ENCODE assay signal across 11 mouse cellular contexts in the genomic region with DNA sequence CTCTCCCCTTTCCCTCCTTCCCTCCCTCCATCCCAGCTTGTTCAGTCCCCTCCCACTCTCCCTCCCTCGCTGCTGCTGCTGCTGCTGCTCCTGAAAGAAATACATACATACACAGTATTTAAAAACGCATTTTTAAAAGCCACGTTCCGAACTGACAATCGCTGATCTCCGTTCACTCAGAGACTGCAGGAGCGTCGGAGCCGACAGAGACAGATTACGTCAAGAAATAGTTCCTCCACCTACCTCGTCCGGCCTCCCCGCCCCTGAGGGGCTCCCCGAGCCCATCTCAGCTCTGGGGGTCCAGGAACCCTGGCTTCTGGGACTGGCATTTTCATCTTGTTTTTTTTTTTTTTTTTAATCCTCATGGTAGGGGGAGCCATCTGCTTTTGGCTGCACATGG. TPM values are rescaled to one million over a fixed set of nuclear protein-coding genes. Genes with fewer than 3 reads are reported as not detected.
A peak's percentile ranks its signal among the peaks of the same experiment; 100 is the strongest.
DNase-seq lines count a peak whose midpoint lies in the region; ATAC-seq and TF ChIP-seq lines count a peak whose summit lies in the region.
"Had no signal": no experiment of that assay in that cellular context is flagged by ENCODE, and none has a peak within 500 bp of the region (broad histone marks: within the 10 kb centered on the region; RNA-seq: fewer than 3 reads in every experiment).

No protein-coding gene starts in this region.

- no peak for DNase-seq in liver, embryonic 11.5 days (ENCODE audit: low spot score)
- no peak for DNase-seq in liver, postnatal 0 days
- no peak for DNase-seq in hindbrain, postnatal 0 days (ENCODE audit: low spot score)
- no peak for DNase-seq in spleen, postnatal 36 days (ENCODE audit: low spot score in 2 of 2)
- no peak for DNase-seq in right cerebral cortex, postnatal 25 days
- DNase-seq in right cerebral cortex, adult 18-20 months = no peak
- DNase-seq: lung, postnatal 10 days had no signal

- no peak for TF ChIP-seq EP300 in liver, postnatal 0 days (IDR thresholded peaks at IDR 0.05; ENCODE audit: low read depth)

- H3K27me3 ChIP-seq in liver, embryonic 11.5 days (replicated peaks; ENCODE audit: control insufficient read depth, insufficient read depth, low read length) = peaks cover 100% of the 10 kb centered on the region
- H3K27me3 ChIP-seq in liver, postnatal 0 days (ENCODE audit: insufficient read depth, low read length) = peaks cover 98% of the 10 kb centered on the region
- H3K27me3 ChIP-seq in embryonic facial prominence, embryonic 13.5 days = peaks cover 100% of the 10 kb centered on the region
- peaks cover 83% of the 10 kb centered on the region for H3K27me3 ChIP-seq in hindbrain, postnatal 0 days (ENCODE audit: insufficient read depth, low read length)
- no peaks in the 10 kb centered on the region for H3K27me3 ChIP-seq in neural tube, embryonic 14.5 days (ENCODE audit: control insufficient read depth, insufficient read depth, low read length)

- H3K4me2 ChIP-seq in liver, embryonic 11.5 days = peak overlapping the region; percentile 57
- no peak overlapping the region for H3K4me2 ChIP-seq in liver, postnatal 0 days (ENCODE audit: low read depth, low read length)
- peak overlapping the region; percentile 34 for H3K4me2 ChIP-seq in embryonic facial prominence, embryonic 13.5 days
- peak overlapping the region; percentile 34; the same call in 1 of the 2 replicates for H3K4me2 ChIP-seq in hindbrain, postnatal 0 days (ENCODE audit: low read depth, low read length)
- peak overlapping the region; percentile 94 for H3K4me2 ChIP-seq in neural tube, embryonic 14.5 days (ENCODE audit: low read depth, low read length)

- no peaks in the 10 kb centered on the region for H3K9me3 ChIP-seq in liver, embryonic 11.5 days (ENCODE audit: control insufficient read depth, low read length)
- H3K9me3 ChIP-seq in liver, postnatal 0 days (ENCODE audit: low read length) = no peaks in the 10 kb centered on the region
- H3K9me3 ChIP-seq in embryonic facial prominence, embryonic 13.5 days = no peaks in the 10 kb centered on the region
- no peaks in the 10 kb centered on the region for H3K9me3 ChIP-seq in hindbrain, postnatal 0 days (ENCODE audit: low read length)
- no peaks in the 10 kb centered on the region for H3K9me3 ChIP-seq in neural tube, embryonic 14.5 days (ENCODE audit: control insufficient read depth, low read length)

- ATAC-seq in liver, embryonic 11.5 days (replicated peaks; ENCODE audit: low FRiP score) = no peak
- no peak for ATAC-seq in liver, postnatal 0 days
- no peak for ATAC-seq in embryonic facial prominence, embryonic 13.5 days (ENCODE audit: insufficient number of reproducible peaks, insufficient read depth, low FRiP score, low TSS enrichment, low read depth)
- no peak for ATAC-seq in hindbrain, postnatal 0 days
- ATAC-seq in neural tube, embryonic 14.5 days (ENCODE audit: low read depth) = peak; percentile 9; the same call in 1 of the 2 replicates

- no peak for TF ChIP-seq CTCF in liver, postnatal 0 days (IDR thresholded peaks at IDR 0.05; ENCODE audit: low read depth)
- no peak for TF ChIP-seq CTCF in hindbrain, postnatal 0 days (IDR thresholded peaks at IDR 0.05; ENCODE audit: low read depth)

- H3K4me1 ChIP-seq in liver, embryonic 11.5 days (replicated peaks; ENCODE audit: control insufficient read depth, insufficient read depth, low read length) = peaks cover 4% of the 10 kb centered on the region
- H3K4me1 ChIP-seq in liver, postnatal 0 days (ENCODE audit: insufficient read depth) = peaks cover 13% of the 10 kb centered on the region
- H3K4me1 ChIP-seq in embryonic facial prominence, embryonic 13.5 days = peaks cover 7% of the 10 kb centered on the region
- H3K4me1 ChIP-seq in hindbrain, postnatal 0 days (ENCODE audit: insufficient read depth, low read length) = no peaks in the 10 kb centered on the region
- peaks cover 17% of the 10 kb centered on the region; the same call in 1 of the 2 replicates for H3K4me1 ChIP-seq in neural tube, embryonic 14.5 days (ENCODE audit: control insufficient read depth, insufficient read depth, low read length)

- H3K9ac ChIP-seq in liver, embryonic 11.5 days (ENCODE audit: low read depth, low read length) = no peak overlapping the region
- H3K9ac ChIP-seq in liver, postnatal 0 days (replicated peaks) = no peak overlapping the region
- H3K9ac ChIP-seq in embryonic facial prominence, embryonic 13.5 days = no peak overlapping the region
- no peak overlapping the region for H3K9ac ChIP-seq in hindbrain, postnatal 0 days (replicated peaks; ENCODE audit: low read length)
- H3K9ac ChIP-seq in neural tube, embryonic 14.5 days (replicated peaks; ENCODE audit: low read depth, low read length) = peak overlapping the region; percentile 100

- under 1% methylated on average over 14 of the region's 14 CpGs for WGBS in liver, embryonic 11.5 days
- WGBS in liver, postnatal 0 days (ENCODE audit: insufficient replicate concordance) = 0% methylated on average over 14 of the region's 14 CpGs
- under 1% methylated on average over 14 of the region's 14 CpGs for WGBS in embryonic facial prominence, embryonic 13.5 days
- 1% methylated on average over 14 of the region's 14 CpGs for WGBS in hindbrain, postnatal 0 days
- WGBS in neural tube, embryonic 14.5 days = under 1% methylated on average over 14 of the region's 14 CpGs

- peak overlapping the region; percentile 33 for H3K4me3 ChIP-seq in liver, embryonic 11.5 days (ENCODE audit: low read depth, low read length)
- H3K4me3 ChIP-seq in liver, postnatal 0 days (ENCODE audit: low read depth, low read length) = no peak overlapping the region
- 0 out of 2 replicates have a peak overlapping the region, but pooled peaks have one; percentile 22 for H3K4me3 ChIP-seq in embryonic facial prominence, embryonic 13.5 days
- 0 out of 2 replicates have a peak overlapping the region, but pooled peaks have one; percentile 2 for H3K4me3 ChIP-seq in hindbrain, postnatal 0 days (ENCODE audit: low read length)
- peak overlapping the region; percentile 87 for H3K4me3 ChIP-seq in neural tube, embryonic 14.5 days (ENCODE audit: low read depth, low read length)

- no peak overlapping the region for H3K27ac ChIP-seq in liver, embryonic 11.5 days (ENCODE audit: low read depth, low read length)
- H3K27ac ChIP-seq in liver, postnatal 0 days (ENCODE audit: low read depth) = no peak overlapping the region
- no peak overlapping the region for H3K27ac ChIP-seq in embryonic facial prominence, embryonic 13.5 days
- H3K27ac ChIP-seq in hindbrain, postnatal 0 days = no peak overlapping the region
- peak overlapping the region; percentile 99 for H3K27ac ChIP-seq in neural tube, embryonic 14.5 days (ENCODE audit: low read depth, low read length)

- no peaks in the 10 kb centered on the region for H3K36me3 ChIP-seq in liver, embryonic 11.5 days (ENCODE audit: control insufficient read depth, insufficient read depth, low read length)
- no peaks in the 10 kb centered on the region for H3K36me3 ChIP-seq in liver, postnatal 0 days (replicated peaks; ENCODE audit: insufficient read depth, low read length)
- H3K36me3 ChIP-seq in embryonic facial prominence, embryonic 13.5 days = no peaks in the 10 kb centered on the region
- no peaks in the 10 kb centered on the region for H3K36me3 ChIP-seq in hindbrain, postnatal 0 days (ENCODE audit: insufficient read depth, low read length)
- H3K36me3 ChIP-seq in neural tube, embryonic 14.5 days (ENCODE audit: control insufficient read depth, insufficient read depth, low read length) = no peaks in the 10 kb centered on the region

RNA-seq across cellular contexts. Expression of a gene that starts 4.7 kb away (rescaled TPM):
- 0.22 and 0.49 TPM in 2 replicates for polyA plus RNA-seq in liver, embryonic 11.5 days (2014; fragmentation: Nextera tagmentation; extraction: Ambion mirVana)
- polyA plus RNA-seq in liver, postnatal 0 days (2015; fragmentation: Nextera tagmentation; extraction: Ambion mirVana) = not detected in 2 replicates
- not detected in 2 replicates for polyA plus RNA-seq in embryonic facial prominence, embryonic 13.5 days (2015; fragmentation: Nextera tagmentation; extraction: Ambion mirVana)
- total RNA-seq in hindbrain, postnatal 0 days (2014; rRNA removed) = not detected in 2 replicates
- not detected in 2 replicates for polyA plus RNA-seq in hindbrain, postnatal 0 days (2015; fragmentation: Nextera tagmentation; extraction: Ambion mirVana)
- polyA plus RNA-seq in neural tube, embryonic 14.5 days (2014; fragmentation: Nextera tagmentation; extraction: Ambion mirVana) = 46.9 and 49.8 TPM in 2 replicates
- total RNA-seq: common myeloid progenitor, adult 5-6 weeks; heart, adult 8-10 months had no signal

RNA-seq across cellular contexts. Expression of a gene that starts 9.5 kb away (rescaled TPM):
- 1.3 and 1.9 TPM in 2 replicates for polyA plus RNA-seq in liver, embryonic 11.5 days (2014; fragmentation: Nextera tagmentation; extraction: Ambion mirVana)
- not detected in 2 replicates for polyA plus RNA-seq in liver, postnatal 0 days (2015; fragmentation: Nextera tagmentation; extraction: Ambion mirVana)
- polyA plus RNA-seq in embryonic facial prominence, embryonic 13.5 days (2015; fragmentation: Nextera tagmentation; extraction: Ambion mirVana) = not detected in 2 replicates
- total RNA-seq in hindbrain, postnatal 0 days (2014; rRNA removed) = 0.26 TPM in 1 of 2 replicates, not detected in the other
- polyA plus RNA-seq in hindbrain, postnatal 0 days (2015; fragmentation: Nextera tagmentation; extraction: Ambion mirVana) = not detected in 2 replicates
- polyA plus RNA-seq in neural tube, embryonic 14.5 days (2014; fragmentation: Nextera tagmentation; extraction: Ambion mirVana) = 50.1 and 136 TPM in 2 replicates
- total RNA-seq: common myeloid progenitor, adult 5-6 weeks; heart, adult 8-10 months had no signal

RNA-seq across cellular contexts. Expression of a gene that starts 13.7 kb away (rescaled TPM):
- polyA plus RNA-seq in liver, embryonic 11.5 days (2014; fragmentation: Nextera tagmentation; extraction: Ambion mirVana) = 4.1 and 5.3 TPM in 2 replicates
- not detected in 2 replicates for polyA plus RNA-seq in liver, postnatal 0 days (2015; fragmentation: Nextera tagmentation; extraction: Ambion mirVana)
- polyA plus RNA-seq in embryonic facial prominence, embryonic 13.5 days (2015; fragmentation: Nextera tagmentation; extraction: Ambion mirVana) = 1.1 and 1.8 TPM in 2 replicates
- 5.4 and 8.7 TPM in 2 replicates for total RNA-seq in hindbrain, postnatal 0 days (2014; rRNA removed)
- 6.4 and 7.3 TPM in 2 replicates for polyA plus RNA-seq in hindbrain, postnatal 0 days (2015; fragmentation: Nextera tagmentation; extraction: Ambion mirVana)
- 3.6 and 10.2 TPM in 2 replicates for polyA plus RNA-seq in neural tube, embryonic 14.5 days (2014; fragmentation: Nextera tagmentation; extraction: Ambion mirVana)
- total RNA-seq: common myeloid progenitor, adult 5-6 weeks had no signal

RNA-seq across cellular contexts. Expression of a gene that starts 14.3 kb away (rescaled TPM):
- polyA plus RNA-seq in liver, embryonic 11.5 days (2014; fragmentation: Nextera tagmentation; extraction: Ambion mirVana) = 0.18 and 0.43 TPM in 2 replicates
- not detected in 2 replicates for polyA plus RNA-seq in liver, postnatal 0 days (2015; fragmentation: Nextera tagmentation; extraction: Ambion mirVana)
- polyA plus RNA-seq in embryonic facial prominence, embryonic 13.5 days (2015; fragmentation: Nextera tagmentation; extraction: Ambion mirVana) = 0.10 TPM in 1 of 2 replicates, not detected in the other
- total RNA-seq in hindbrain, postnatal 0 days (2014; rRNA removed) = not detected in 2 replicates
- not detected in 2 replicates for polyA plus RNA-seq in hindbrain, postnatal 0 days (2015; fragmentation: Nextera tagmentation; extraction: Ambion mirVana)
- 46.1 and 94.7 TPM in 2 replicates for polyA plus RNA-seq in neural tube, embryonic 14.5 days (2014; fragmentation: Nextera tagmentation; extraction: Ambion mirVana)
- total RNA-seq: common myeloid progenitor, adult 5-6 weeks; heart, adult 8-10 months had no signal

RNA-seq across cellular contexts. Expression of a gene that starts 17.1 kb away (rescaled TPM):
- 1.3 and 1.5 TPM in 2 replicates for polyA plus RNA-seq in liver, embryonic 11.5 days (2014; fragmentation: Nextera tagmentation; extraction: Ambion mirVana)
- polyA plus RNA-seq in liver, postnatal 0 days (2015; fragmentation: Nextera tagmentation; extraction: Ambion mirVana) = not detected in 2 replicates
- polyA plus RNA-seq in embryonic facial prominence, embryonic 13.5 days (2015; fragmentation: Nextera tagmentation; extraction: Ambion mirVana) = not detected in 2 replicates
- 0.43 and 1.4 TPM in 2 replicates for total RNA-seq in hindbrain, postnatal 0 days (2014; rRNA removed)
- 0.59 and 1.2 TPM in 2 replicates for polyA plus RNA-seq in hindbrain, postnatal 0 days (2015; fragmentation: Nextera tagmentation; extraction: Ambion mirVana)
- polyA plus RNA-seq in neural tube, embryonic 14.5 days (2014; fragmentation: Nextera tagmentation; extraction: Ambion mirVana) = 23.0 and 38.7 TPM in 2 replicates
- total RNA-seq: common myeloid progenitor, adult 5-6 weeks had no signal

Comparison
In these comparisons a context has a peak if more than half of its experiments do, and no peak if none do; other contexts are left out.
1. RNA of a gene that starts 4.7 kb away (polyA plus RNA-seq): 46.9 to 49.8 TPM in neural tube, embryonic 14.5 days; 0.22 to 0.49 TPM in liver, embryonic 11.5 days, not detected in embryonic facial prominence, embryonic 13.5 days, not detected in liver, postnatal 0 days and not detected in hindbrain, postnatal 0 days; every median in the first group is over 10 times any median in the second.
2. RNA of a gene that starts 9.5 kb away (polyA plus RNA-seq): 50.1 to 136 TPM in neural tube, embryonic 14.5 days; 1.3 to 1.9 TPM in liver, embryonic 11.5 days, not detected in embryonic facial prominence, embryonic 13.5 days, not detected in liver, postnatal 0 days and not detected in hindbrain, postnatal 0 days; every median in the first group is over 10 times any median in the second.